Mouse (Mus musculus) left cerebral cortex, postnatal 25 days (tissue): ENCODE results near the gene Rnase13. TPM values are rescaled to one million over a fixed set of nuclear protein-coding genes. Genes with fewer than 3 reads are reported as not detected.
"Not testable (repeated sequence)": the region's sequence is repeated elsewhere in the genome, so short reads cannot be mapped to it uniquely, and the experiment has no call there.

Experiments used
- DNase-seq, 2 experiments: peaks; one replicate each; pipeline ENCODE4 v3.0.0; 2022; ENCODE audit warnings: low spot score in 2 of 2, mixed read lengths in 1 of 2
- intact Hi-C: fragments of 180-260 bp; cut with DNase I; formaldehyde crosslinking; loops from one replicate; pipeline ENCODE4 v1.15.1; 2025
- total RNA-seq, 2 experiments: library from RNA; stranded (reverse); gene quantifications; 2 replicates each; pipeline ENCODE4 v1.2.3; 2021

Rnase13 gene
- under 1 TPM in 1 of 2 experiments, not detected in 1; 0.32 TPM for total RNA-seq

GRCm38 (mm10) chr14:51922571-51922865 lies at the start of gene Rnase13:
Gene Rnase13, minus strand, starts transcription at chr14:51922773.
- intact Hi-C loops: no loop called here
- no peak for DNase-seq

- intact Hi-C loops: no loop called here
- no peak for DNase-seq
Measured at GRCm38 (mm10) chr14:51967400-51967799, 44.8 kb upstream of the Rnase13 start.

- DNase-seq: no peak
- intact Hi-C loops: no loop called here
Measured at GRCm38 (mm10) chr14:51960316-51960715, 37.7 kb upstream of the Rnase13 start.

- no peak for DNase-seq
- intact Hi-C loops: no loop called here
Measured at GRCm38 (mm10) chr14:51943336-51943735, 20.8 kb upstream of the Rnase13 start.

- intact Hi-C loops: no loop called here
- no peak for DNase-seq
Measured at GRCm38 (mm10) chr14:51942236-51942635, 19.7 kb upstream of the Rnase13 start.

- intact Hi-C loops: no loop called here
Measured at GRCm38 (mm10) chr14:51941577-51941976, 19.0 kb upstream of the Rnase13 start.

GRCm38 (mm10) chr14:51940944-51941560 lies 18.5 kb upstream of the Rnase13 start:
- DNase-seq: no peak
- intact Hi-C loops: no loop called here

More at GRCm38 (mm10) chr14:51941577-51941976, 19.0 kb upstream of the Rnase13 start:
- DNase-seq: no peak

- no peak for DNase-seq
- intact Hi-C loops: no loop called here
Measured at GRCm38 (mm10) chr14:51939005-51939404, 16.4 kb upstream of the Rnase13 start.

- intact Hi-C loops: loop anchor here (5.0 kb wide), 1 partner anchor 45 kb away; no protein-coding TSS in a partner anchor
- no peak for DNase-seq
Measured at GRCm38 (mm10) chr14:51932092-51933020, 9.8 kb upstream of the Rnase13 start.

- DNase-seq: peak; percentile 55 to 82
- intact Hi-C loops: loop anchor here (2.0 to 5.0 kb wide), 2 partner anchors 28 to 44 kb away; no protein-coding TSS in a partner anchor
Measured at GRCm38 (mm10) chr14:51930824-51931223, 8.3 kb upstream of the Rnase13 start.

- DNase-seq: no peak
- intact Hi-C loops: loop anchor here (2.0 to 5.0 kb wide), 3 partner anchors 15 to 43 kb away; partner anchors contain the start of gene Ndrg2
Measured at GRCm38 (mm10) chr14:51929968-51930367, 7.4 kb upstream of the Rnase13 start.

- peak; percentile 60 to 89 for DNase-seq
- intact Hi-C loops: loop anchor here (2.0 kb wide), 1 partner anchor 15 kb away; the partner anchor contains the start of gene Ndrg2
Measured at GRCm38 (mm10) chr14:51929309-51929943, 6.9 kb upstream of the Rnase13 start.

- intact Hi-C loops, DNase-seq: not testable (repeated sequence)
Measured at GRCm38 (mm10) chr14:51926930-51927329, 4.4 kb upstream of the Rnase13 start.

GRCm38 (mm10) chr14:51923492-51923891 lies 919 bp upstream of the Rnase13 start:
- intact Hi-C loops: no loop called here
- no peak for DNase-seq

GRCm38 (mm10) chr14:51922910-51923309 lies 337 bp upstream of the Rnase13 start:
- intact Hi-C loops: no loop called here
- DNase-seq: no peak

GRCm38 (mm10) chr14:51921759-51922570 lies 608 bp downstream of the Rnase13 start:
- intact Hi-C loops: no loop called here

GRCm38 (mm10) chr14:51918966-51919365 lies 3.6 kb downstream of the Rnase13 start:
- no peak for DNase-seq
- intact Hi-C loops: no loop called here

More at GRCm38 (mm10) chr14:51921759-51922570, 608 bp downstream of the Rnase13 start:
- peak; percentile 46 to 75 for DNase-seq

GRCm38 (mm10) chr14:51918125-51918524 lies 4.4 kb downstream of the Rnase13 start, which contains the start of gene Tppp2:
Gene Tppp2, plus strand, starts transcription at chr14:51918425.
- intact Hi-C loops: no loop called here
- DNase-seq: no peak

- intact Hi-C loops: no loop called here
Measured at GRCm38 (mm10) chr14:51916539-51916938, 6.0 kb downstream of the Rnase13 start.

More at GRCm38 (mm10) chr14:51916539-51916938, 6.0 kb downstream of the Rnase13 start:
- no peak for DNase-seq
